Mouse (Mus musculus) small intestine, adult 2 months (tissue): ENCODE results near the gene Pum2.

Source experiments
- CTCF ChIP-seq: fragments of 200-500 bp; IDR thresholded peaks from 2 replicates; pipeline ENCODE4 v1.5.1; 2012; ENCODE audit warnings: low read depth, mild to moderate bottlenecking, control low read depth, inconsistent platforms, low read length, moderate library complexity, mixed read lengths; ENCODE audit not compliant: insufficient replicate concordance, insufficient read length; ENCODE audit errors: extremely low read depth
- POLR2A ChIP-seq: fragments of 200-500 bp; IDR thresholded peaks from 2 replicates; pipeline ENCODE4 v1.6.1; 2012; ENCODE audit warnings: low read depth, mild to moderate bottlenecking, control low read depth, inconsistent platforms, low read length, moderate library complexity

DNA sequence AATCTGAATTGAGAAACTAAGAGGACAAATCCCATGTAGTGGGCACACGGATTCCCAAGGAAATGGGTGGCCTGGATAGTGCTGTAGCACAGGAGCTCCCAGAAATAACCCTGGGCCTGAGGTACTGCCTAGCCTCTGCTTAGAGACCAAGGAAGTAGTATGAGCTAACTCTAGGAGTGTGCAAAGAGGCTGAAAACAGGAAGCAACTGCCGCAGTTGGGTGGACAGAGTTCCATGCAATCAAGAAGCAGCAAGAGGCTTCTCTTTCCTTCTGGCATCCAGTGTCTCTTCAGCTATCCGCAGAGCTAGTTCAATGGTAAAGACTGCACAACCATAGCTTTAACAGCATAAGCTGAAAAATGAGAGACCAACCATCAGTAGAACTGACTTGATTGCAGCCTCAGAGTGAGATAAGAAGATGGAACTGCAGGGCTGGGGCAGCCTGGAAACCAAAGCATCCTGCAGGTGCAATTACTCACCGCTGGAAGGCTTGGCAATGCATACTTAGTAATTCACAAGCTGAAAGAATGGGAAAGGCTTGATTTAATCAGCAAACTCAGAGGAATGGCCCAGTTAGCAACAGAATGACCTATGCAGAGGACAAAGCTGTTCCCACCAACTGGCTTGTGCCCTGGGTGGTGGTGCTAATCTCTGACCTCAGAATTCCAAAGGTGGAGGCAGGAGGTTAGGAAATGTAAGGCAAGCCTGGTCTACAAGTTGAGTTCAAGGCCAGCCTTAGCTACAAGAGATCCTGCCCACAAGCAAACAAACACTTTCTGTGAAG, 6.3 kb upstream of the Pum2 start:
- TF ChIP-seq CTCF (no peak), POLR2A (no peak)
